Mouse (Mus musculus): Measurements from ENCODE around the gene Hs3st6.

GRCm38 (mm10) chr17:24732233-24732935 lies 20.4 kb upstream of the Hs3st6 start:
- no peak for TF ChIP-seq HCFC1 (IDR thresholded peaks at IDR 0.05; ENCODE audit: borderline replicate concordance, insufficient read depth, low read length)
- no peak for TF ChIP-seq CHD2 (IDR thresholded peaks at IDR 0.05; ENCODE audit: low read depth, low read length)

Measured in ES-E14 (cell line).